Mouse (Mus musculus): ENCODE measurements at regions not wholly inside any gene's neighbourhood (a gene's known extent, or its start where the extent isn't known, plus 50 kb on each side); places are given as distances from the start of the nearest gene placed in this dataset.

- no peak overlapping the region for H3K4me3 ChIP-seq
- no peaks in the 10 kb centered on the region for H3K27me3 ChIP-seq
- H3K9ac ChIP-seq = no peak overlapping the region; the same call in 1 of the 2 replicates
- ATAC-seq (ENCODE audit: low FRiP score, low read depth) = no peak
- no peak overlapping the region for H3K4me2 ChIP-seq (replicated peaks)
- H3K4me1 ChIP-seq = peaks cover 67% of the 10 kb centered on the region
- H3K9me3 ChIP-seq = no peaks in the 10 kb centered on the region
- WGBS = 52% methylated on average over 1 of the region's 1 CpGs
- H3K36me3 ChIP-seq = no peaks in the 10 kb centered on the region
- H3K27ac ChIP-seq = no peak overlapping the region
Measured at GRCm38 (mm10) chr5:124953000-124953399, 50.0 kb upstream of the Rflna start.

Data from limb, embryonic 13.5 days (tissue).